Mouse (Mus musculus) 416B (cell line): ENCODE data around the gene Bphl.
"Not testable (repeated sequence)": the region's sequence is repeated elsewhere in the genome, so short reads cannot be mapped to it uniquely, and the experiment has no call there.

Experiments
- DNase-seq: peaks from one replicate; pipeline ENCODE4 v3.0.0; 2011; ENCODE audit warnings: low read depth

The Bphl gene

GRCm38 (mm10) chr13:34051692-34052091 is 14.3 kb downstream of the Bphl start:
- DNase-seq: no peak

GRCm38 (mm10) chr13:34053673-34054282 is 16.4 kb downstream of the Bphl start:
- DNase-seq: no peak

- no peak for DNase-seq
Observed at GRCm38 (mm10) chr13:34054391-34054790, 17.0 kb downstream of the Bphl start.

DNA sequence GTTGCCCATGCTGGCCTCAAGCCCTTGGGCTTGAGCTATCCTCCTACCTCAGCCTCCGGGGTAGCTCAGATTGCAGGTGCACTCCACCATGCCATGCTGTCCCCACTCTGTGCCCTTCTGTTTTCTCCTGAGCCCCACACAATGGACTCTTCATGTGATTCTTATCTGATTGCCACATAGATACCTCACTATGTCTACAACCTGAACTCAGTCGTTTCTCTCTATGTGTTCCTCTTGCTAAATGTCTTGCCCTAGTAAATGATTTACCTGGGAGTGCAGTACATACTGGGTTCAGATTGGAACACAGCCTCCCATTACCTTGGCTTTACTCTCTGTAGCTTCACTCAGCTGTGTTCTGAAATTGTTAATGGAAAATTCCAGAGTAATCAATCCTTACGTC is 17.6 kb downstream of the Bphl start:
- DNase-seq: no peak

- DNase-seq: no peak
Observed at GRCm38 (mm10) chr13:34057252-34057651, 19.9 kb downstream of the Bphl start.

- DNase-seq: no peak
Observed at GRCm38 (mm10) chr13:34060061-34060460, 22.7 kb downstream of the Bphl start.

DNA sequence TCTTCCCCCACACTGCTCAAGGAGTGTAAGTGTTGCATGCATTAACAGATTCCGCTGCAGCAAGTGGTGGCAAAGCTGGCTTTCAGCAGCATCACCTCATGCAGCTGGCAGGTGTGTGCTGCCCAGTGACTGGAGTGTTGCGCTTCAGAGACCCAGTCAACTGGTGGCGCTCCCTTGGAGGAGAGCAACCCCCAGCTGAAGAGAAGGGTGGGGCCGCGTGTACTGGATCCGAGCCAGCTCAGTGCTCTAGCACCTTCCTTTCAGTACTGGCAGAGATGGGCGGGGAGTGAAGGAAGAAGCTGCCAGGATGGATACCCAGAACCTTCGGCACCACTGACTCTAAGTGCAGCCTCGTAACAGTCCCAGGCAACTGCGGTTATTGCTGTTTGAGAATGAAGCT is 25.1 kb downstream of the Bphl start:
- no peak for DNase-seq

- DNase-seq: no peak
Observed at GRCm38 (mm10) chr13:34066351-34066750, 29.0 kb downstream of the Bphl start.

DNA sequence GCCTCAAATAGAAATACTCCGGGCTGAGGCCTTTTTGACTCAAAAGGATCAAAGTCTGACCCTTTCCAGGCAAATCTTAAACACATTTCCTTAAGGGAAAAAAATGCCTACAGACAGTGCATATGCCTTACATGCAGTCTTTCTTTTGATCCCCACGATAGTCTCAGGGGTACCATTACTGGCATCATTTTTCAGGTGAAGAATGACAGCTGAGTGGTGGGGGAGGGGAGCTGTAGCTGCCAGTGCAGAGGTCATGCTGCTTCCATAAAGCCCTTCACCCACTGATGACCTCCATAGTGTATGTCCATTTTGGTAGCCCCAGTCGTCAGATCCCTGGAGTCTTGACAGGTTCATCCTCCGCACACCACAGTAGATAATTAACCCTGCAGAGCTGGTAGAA is 32.9 kb downstream of the Bphl start:
- no peak for DNase-seq

DNA sequence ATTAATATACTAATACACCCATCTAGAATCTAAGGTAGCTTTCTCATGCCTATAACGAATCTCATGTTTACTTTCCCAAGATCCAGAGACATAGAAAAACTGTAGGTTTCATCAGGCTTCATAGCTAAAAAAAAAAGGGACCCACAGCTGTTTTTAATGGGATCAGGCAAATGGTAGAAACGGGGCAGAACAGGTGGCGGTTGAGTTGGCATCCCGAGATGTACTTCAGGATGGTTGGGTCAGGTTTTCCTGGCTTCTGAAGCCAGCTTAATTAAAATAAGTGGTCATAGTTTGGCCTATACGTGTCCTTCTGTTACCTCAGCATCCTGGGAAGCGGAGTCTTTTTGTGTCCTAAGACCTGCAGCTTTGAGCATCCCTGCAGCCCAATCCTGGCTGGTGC is 34.4 kb downstream of the Bphl start:
- no peak for DNase-seq

DNA sequence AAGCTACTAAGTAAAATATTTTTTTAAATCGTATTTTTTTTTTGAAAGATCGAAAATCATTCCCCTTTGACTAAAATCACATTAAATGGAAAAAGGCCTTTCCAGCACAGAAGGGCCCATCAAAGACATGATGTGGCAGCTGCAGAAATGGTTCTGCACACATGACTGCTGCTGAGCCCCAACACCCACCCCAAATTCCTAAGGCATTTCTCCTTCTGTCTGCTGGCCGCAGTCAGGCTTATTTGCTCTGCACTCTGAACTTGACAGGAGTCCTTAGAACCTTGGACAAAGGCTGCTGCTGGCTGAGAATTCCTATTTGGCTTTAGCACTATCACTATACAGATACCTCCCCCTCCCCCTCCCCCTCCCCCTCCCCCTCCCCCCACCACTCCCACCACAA is 35.5 kb downstream of the Bphl start:
- DNase-seq: no peak

DNA sequence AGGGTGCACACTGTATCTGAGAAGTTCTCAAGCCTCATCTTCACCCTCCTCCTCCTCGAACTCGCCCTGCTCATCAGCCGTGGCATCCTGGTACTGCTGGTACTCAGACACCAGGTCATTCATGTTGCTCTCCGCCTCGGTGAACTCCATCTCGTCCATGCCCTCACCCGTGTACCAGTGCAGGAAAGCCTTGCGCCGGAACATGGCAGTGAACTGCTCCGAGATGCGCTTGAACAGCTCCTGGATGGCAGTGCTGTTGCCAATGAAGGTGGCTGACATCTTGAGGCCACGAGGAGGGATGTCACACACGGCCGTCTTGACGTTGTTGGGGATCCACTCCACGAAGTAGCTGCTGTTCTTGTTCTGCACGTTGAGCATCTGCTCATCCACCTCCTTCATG is 37.0 kb downstream of the Bphl start:
- not testable (repeated sequence) for DNase-seq

- DNase-seq: peak; percentile 30
Observed at GRCm38 (mm10) chr13:34075893-34076292, 38.5 kb downstream of the Bphl start.

DNA sequence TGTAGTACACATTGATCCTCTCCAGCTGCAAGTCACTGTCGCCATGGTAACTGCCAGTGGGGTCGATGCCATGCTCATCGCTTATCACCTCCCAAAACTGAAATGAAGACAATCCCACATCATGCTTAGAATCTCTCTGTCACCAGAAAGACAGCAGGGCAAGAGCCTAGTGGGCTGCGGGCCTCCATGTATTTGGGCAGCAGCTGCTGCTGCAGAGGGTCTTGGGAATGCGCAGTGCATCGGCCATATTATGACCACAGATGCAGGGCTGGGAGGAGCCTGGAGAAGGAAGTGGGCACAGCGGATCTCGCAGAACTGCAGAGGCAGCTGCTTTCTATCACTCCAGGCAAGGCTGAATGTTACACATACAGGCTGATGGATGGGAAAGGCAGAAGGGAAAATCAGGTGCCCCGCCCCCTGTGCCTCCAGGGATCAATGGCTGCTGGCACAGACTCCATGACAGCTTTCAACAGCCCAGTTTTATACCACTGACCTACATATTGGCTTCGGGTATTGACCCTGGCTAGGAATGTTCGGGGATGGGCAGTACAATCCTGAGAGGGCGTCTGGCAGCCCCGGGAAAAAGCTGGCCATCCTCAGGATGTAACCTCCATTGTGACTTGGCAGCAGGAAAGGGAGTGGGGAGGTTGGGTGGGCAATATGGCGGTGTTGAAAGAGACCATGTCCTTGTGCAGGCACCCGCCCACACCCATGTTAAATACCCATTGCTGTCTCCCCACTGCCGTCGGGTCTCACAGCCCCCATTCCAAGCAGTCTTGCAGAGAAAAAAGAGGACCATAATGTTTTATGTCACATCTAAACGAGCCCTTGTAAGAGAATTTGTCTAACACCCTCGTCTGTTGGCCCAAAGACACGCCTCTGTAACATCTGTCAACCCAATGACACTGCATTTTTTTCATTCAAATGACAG is 39.4 kb downstream of the Bphl start:
- DNase-seq: no peak

GRCm38 (mm10) chr13:34077492-34078271 is 40.3 kb downstream of the Bphl start, which contains the start of gene Tubb2a:
Gene Tubb2a (minus strand): TSS chr13:34078007.
- no peak for DNase-seq

- no peak for DNase-seq
Observed at GRCm38 (mm10) chr13:34078500-34079280, 41.3 kb downstream of the Bphl start.

GRCm38 (mm10) chr13:34079801-34080200 is 42.4 kb downstream of the Bphl start:
- DNase-seq: no peak

GRCm38 (mm10) chr13:34081926-34082325 is 44.5 kb downstream of the Bphl start:
- no peak for DNase-seq

- DNase-seq: no peak
Observed at GRCm38 (mm10) chr13:34084026-34084750, 46.8 kb downstream of the Bphl start.

- DNase-seq: no peak
Observed at GRCm38 (mm10) chr13:34087052-34087812, 49.8 kb downstream of the Bphl start.
